Mouse (Mus musculus) MEL-GATA-1-ER (cell line): ENCODE results near the gene Alg14.
A peak's percentile ranks its signal among the peaks of the same experiment; 100 is the strongest.

Experiments
- DNase-seq: peaks from one replicate; pipeline ENCODE4 v3.0.0-alpha.2; 2012; ENCODE audit warnings: low read depth; ENCODE audit errors: extremely low read depth

Alg14 gene

DNA sequence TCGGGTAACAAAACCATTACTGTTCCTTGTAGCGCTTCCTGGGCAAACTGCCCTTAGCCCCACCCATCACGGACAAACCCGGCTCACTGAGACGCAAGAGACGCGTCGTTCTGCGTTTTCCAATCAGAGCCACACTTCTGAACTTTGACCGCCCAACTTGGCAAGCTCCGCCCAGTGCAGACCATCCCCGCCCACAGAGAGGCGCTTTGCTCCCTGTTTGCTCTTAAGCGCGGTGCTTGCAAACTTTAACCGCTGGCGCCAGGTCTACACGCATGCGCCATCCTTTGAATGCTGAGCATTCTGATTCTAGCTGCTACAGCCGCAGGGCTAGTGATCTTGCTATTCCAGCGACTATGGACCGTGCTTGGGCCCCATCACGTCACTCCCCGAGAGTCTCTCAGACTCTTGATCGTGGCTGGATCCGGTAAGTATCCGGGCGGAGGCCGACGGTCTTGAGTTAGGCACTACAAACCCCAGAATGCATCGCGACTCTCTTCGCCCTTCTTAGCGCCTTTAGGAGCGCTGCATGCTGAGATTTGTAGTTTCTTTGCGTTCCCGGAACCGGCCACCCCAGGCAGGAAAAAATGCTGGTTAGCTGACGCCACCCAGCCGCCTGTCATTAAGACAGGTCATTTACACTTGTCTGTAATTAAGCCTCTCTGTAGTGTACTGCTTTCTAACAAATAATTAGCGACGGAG is at the start of gene Alg14:
Gene Alg14 (plus strand): TSS at position 214 of the 699 bp plus-strand sequence.
- peak; percentile 100 for DNase-seq

DNA sequence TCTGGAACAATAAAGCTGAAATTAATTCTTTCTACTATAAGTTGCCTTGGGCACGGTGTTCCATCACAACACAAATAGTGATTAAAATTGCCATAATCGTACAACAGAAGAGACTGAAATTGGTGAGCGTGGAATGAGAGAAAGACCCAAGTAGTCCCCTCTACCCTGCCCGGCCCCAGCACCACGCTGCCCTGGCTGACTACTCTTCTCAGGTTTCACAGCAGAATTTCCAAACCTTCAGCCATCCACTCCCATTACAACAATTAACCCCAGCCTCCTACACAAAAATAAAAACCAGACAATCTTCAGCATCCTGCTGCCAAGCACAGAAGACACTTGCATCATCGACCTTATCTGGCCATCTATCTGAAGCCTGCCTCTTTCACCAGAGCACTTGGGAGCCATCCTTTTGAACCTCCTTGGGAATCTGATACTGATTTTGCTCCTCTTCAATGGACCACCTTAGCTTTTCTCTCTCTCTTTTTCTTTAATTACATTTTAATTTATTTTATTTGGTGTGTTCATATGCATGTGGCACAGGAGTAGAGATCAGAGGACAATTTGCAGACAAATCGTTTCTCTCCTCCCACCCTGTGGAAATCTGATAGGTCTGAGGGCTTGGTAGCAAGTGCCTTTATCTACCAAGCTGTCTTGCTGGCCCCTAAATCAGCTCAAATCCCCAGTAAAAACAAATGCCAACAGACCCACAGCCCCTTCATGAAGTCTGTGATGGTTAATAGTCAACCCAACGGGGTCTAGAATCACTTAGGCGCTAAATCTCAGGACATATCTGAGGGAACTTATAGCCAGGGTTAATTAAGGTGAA is 49.2 kb upstream of the Alg14 start:
- DNase-seq = no peak

DNA sequence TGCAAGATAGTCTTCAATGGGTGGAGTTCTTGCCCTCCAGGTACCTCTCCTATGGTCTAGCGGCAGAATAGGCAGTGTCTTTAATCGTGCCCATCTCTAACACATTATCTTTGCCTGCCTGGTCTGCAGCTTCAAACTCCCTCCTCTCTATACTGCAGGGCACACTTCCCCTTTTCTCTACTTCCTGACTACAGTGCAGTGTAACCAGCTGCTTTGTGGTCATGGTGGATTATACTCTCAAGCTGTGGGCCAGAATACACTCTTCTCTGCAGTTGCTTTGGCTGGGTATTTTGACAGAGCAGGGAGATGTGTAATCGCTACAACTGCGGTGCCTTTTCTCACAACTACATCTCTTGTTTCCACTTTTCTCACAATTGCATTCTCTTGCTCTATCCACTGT is 48.6 kb upstream of the Alg14 start:
- peak; percentile 100 for DNase-seq

DNA sequence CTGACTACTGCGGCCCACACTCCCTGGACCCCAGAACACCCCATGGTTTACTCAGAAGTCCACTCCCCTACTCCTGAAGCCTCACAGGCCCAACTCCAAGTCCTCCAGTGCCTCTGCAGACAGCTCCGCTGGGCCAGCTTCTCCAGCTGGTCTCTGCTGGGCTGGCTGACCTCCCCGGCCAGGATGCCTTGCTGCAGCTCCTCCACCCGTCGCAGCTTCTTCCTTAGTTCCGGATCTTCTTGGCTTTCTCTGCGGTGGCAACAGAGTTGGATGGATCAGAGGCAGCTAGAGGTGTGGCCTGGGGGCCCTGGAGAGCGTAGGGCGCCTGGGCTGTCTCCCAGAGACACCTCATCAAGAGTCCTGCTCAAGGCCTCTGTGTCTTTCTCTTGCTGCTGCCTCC is 41.5 kb upstream of the Alg14 start:
- DNase-seq = no peak

DNA sequence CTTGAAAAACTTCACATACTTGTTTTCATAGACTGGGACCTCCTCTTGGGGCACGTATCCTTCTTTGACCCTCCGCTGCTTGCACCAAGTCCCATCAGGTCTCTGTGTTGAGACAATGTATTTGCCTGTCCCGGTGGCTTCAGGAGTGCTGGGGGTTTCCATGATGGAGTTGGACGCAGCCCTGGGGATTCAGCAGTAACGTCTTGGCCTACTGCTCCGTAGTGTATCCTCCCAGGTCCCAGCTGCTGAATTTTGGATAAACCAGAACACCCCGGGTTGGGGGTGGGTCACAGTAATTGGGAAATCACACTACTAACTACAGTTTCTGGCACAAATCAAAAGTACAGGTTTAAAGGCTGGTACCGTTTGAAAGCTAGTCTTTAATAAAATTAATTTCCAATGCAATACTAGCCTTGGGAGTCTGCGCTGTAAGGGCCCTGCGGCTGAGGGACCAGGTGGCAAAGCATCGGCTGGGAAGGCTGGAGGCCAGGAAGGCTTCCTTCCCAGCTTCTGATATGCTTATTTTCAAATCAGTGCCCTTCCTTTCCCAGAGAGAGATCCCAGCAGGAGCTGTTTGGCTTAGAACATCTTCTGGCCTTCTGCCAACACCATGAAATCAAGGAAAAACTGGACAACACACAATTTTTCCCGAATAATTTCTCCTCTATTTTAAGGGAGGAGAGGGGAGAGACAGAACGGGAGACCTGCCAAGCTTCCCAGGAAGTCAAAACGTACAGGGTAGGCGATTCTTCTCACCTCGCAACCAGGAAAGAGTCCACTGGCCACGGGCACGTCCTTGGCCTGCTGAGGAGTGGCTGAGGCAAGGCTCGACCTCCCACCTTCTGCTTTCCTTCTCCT is 40.8 kb upstream of the Alg14 start:
- DNase-seq = no peak

DNA sequence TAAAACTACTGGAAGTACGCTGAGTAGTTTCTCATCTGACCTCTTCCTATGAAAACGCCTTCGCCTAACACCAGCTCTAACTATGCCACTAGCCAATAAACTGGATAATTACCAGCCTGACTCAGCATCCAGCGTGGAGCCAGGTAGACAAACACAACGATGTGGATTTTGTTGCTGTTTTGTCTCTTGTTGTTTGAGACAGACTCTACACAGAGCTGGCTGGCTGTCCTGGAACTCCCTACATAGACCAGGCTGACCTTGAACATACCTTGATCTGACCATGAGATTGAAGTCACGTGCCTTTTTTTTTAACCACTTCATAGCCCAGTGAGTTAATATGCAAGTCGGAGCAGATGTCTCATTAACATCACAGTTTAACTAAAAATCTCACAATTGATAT is 36.1 kb upstream of the Alg14 start:
- no peak for DNase-seq

DNA sequence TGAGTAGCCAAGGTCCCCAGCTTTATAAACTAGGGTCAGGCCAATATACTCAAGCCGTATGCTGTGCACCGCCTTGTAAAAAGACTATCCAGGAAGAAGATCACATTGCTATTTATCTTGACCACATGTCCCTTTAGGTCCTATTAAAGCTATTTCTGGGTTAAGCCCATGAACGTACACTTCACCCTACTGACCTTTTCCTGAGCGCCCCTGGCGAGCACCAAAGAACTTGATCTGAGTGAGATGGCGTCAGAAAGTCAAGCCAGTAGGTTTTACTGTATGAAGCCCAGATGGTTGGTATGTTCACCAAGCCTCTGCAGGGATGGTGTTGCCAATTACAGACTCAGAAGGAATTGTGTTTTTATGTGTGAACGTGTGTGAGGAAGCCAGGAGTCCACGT is 35.4 kb upstream of the Alg14 start:
- DNase-seq = no peak

DNA sequence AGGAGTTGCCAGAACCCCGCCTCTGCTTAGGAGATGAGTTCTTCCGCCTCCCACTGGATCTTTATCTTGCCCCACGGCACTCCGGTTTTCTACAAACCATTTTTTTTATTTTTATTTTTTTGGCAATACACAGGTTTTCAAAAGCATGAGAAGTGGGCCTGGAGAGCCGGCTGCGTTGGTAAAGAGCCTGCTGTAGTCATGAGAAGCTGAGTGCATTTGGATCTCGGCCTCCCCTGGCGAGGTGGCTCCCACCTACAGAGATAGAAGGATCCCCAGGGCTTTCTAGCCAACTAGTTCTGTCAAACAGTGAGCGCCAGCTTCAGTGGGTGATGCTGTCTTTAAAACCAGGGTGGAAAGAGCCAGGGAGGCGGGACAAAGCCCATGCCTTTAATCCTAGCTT is 34.2 kb upstream of the Alg14 start:
- no peak for DNase-seq

DNA sequence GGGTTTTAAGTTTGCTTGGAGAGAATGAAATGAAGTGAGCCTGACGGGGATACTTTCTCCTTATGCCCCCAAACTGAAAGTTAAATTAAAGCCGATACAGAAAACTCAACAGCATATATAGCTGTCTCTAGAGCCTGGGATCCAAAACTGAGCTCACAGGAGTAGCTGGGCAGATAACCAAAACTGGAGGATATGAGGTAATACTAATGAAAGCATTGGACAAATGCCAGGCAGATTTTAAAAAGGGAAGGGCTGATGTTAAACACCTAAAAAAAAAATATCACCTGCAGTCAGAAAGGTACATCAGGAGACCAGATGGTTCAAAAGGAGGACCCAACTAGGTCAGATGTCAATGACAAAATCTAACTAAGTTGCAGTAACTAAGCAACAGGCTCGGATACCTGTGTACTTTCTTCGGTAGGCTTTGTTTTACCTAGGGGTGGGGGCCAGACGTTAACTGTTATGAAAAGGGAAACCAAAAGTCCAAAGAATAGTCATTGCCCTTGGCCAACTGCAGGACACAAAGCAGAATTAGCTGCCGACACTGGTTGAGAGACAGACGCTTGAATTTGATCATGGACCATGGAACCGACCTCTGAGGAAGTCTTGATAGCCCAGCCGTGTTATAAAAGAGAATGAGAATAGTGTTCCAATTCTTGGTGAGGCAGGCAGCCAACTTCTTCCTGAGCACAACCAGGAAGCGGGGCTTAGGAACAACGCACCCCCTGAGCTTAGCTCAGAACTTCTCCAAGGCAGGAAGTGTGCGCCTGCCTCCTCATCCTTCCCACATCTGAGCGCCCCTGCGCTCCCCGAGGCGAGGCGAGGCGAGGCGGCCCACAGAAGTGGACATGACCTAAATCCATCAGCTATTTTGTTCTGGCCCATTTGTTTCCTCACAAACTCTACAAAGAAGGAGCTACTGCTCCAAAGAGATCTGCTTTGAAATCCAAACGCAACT is 32.8 kb upstream of the Alg14 start:
- no peak for DNase-seq

DNA sequence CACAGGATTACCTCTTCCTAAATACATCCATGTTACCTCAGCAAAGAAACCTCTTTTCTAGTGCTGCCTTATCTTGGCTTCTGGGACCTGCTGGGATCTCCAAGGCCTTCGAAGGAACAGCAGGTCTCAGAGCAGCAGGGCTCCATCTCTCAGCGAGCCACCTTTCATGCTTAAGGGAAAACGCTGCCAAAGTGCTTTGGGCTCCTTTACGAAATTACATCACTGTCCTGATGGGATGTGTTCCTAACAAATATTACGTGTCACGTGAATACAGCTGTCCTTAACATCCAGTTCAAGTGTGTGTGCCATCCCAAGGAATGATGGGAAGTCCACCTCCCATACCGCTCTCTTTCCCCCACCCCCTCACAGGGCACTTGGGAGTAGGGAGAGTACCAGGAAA is 31.5 kb upstream of the Alg14 start:
- no peak for DNase-seq

DNA sequence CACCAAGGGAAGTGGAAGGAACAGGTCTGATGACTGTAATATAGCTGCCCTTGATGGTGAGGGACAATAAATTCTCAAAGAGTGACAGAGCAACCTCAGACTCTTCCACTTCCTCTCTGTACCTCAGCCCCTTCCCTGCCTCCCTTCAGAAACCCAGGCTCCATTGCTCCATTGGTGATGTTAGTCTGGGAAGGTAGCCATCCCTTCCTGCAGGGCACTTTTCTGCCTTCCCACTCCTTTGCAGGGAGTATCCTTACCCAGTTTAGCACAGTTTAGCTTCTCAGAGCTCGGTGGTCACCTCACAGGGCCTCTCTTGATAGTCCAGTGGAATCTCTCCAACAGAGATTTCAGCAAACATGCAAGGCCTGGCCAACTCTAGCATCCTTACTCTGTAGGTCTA is 30.7 kb upstream of the Alg14 start:
- no peak for DNase-seq

DNA sequence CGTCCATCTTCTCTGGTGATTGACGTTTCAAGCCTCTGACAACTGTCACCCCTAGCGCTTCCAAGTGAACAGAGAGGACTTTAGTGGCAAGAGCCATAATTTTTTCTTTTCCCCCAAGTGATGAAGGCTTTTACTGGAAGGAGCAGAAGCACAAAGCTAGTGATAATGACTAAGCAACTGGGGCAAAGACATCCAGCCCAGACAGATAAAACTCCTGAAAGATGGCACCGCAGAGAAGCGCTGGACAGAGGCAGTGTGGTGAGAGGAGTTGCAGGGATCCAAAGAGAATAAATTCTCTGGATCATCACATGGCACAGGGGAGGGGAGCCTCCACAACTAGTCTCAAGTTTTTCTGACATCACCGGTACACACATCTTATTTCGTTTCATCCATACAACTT is 30.3 kb upstream of the Alg14 start:
- peak; percentile 55 for DNase-seq

DNA sequence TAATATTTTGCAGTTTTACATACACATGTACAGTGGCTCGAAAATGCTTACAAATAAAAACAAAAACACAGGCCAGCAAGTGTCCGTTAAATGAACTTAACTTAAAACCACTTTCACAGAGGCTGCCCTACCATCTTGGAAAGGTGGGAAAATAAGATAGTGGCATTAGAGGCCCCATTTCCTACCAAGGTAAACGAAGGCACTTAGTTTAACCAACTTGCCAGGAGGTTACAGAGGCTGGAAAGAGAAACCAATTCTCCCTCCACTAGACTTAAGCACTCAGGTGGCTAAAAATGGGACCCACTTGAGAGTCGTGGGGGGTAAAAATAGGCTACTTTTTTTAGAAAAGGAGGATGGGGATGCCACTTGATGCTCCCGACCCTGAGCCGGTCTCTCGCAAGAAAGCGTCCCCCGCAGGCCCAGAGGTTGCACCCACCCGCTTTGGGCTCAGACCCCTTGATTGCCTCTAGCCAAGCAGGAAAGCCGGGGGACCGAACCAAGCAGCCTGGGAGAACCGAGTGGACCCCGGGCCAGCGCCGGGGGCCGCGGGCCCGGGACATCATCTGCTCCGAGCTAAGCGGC is 29.5 kb upstream of the Alg14 start:
- DNase-seq = no peak

DNA sequence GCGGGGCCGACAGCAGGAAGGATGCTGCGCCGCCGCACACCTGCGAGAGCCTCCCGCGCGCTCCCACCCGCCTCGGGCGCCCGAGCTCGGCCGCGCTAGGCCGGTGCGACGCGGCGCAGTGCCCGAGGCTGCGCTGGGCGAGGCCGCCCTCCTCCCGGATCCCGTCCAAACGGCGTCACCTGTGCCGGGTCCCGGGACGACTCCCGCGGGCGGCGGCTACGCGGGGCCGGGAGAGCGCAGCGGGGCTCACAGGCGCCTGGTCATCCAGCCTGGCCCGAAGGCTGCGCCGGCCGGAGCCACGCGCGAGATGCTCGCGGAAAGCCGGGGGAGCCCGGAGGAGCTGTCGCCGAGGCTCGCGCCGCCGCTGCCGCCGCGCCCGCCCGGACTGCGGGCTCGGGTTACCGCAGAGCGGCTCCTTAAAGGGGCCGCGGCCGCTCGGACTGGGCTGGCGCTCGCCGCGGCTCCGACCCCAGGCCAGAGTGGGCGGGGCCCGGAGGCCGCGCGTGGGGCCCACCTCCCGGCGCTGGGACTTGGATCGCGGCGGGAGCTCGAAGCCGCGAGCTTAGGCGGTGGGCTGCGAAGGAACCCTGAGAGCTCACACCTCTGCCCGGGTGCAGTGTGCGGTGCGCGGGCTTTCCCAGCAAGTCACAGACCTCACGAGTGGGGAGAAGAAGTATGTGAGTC is 28.9 kb upstream of the Alg14 start:
- no peak for DNase-seq

DNA sequence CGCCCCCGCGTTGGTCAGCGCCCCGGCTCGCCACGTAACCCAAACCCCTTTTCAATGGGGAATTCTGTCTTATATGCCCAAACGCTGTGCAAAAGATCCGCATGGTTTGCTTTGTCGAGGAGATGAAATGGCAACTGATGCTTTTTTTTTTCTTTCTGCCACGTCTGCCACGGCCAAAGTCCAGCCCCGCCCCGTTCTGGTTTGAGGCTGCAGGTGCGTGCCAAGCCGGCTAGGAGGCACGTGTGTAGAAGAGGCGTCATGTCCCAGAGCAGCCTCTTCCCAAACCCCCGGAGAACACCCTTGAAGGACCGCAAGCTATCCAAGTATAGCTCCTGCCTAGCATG is 28.4 kb upstream of the Alg14 start:
- DNase-seq = peak; percentile 57

DNA sequence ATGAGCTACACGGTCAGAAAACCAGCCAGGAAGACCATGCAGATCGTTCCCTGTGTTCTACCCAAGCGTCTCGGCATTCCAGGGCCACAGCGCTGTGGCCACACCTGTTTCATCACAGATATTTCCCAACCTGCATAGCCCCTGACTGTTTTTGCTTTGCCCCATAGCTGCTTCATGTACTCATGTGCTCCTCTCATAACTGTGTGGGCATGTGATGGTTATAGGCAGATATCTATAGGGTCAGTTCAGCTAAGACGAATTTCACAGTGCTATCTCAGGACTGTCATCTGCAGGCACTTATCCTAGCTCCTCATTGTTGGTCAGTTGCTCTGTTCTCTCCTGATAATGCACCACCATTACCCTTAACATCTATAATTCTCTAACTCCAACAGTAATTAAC is 27.3 kb upstream of the Alg14 start:
- peak; percentile 62 for DNase-seq

DNA sequence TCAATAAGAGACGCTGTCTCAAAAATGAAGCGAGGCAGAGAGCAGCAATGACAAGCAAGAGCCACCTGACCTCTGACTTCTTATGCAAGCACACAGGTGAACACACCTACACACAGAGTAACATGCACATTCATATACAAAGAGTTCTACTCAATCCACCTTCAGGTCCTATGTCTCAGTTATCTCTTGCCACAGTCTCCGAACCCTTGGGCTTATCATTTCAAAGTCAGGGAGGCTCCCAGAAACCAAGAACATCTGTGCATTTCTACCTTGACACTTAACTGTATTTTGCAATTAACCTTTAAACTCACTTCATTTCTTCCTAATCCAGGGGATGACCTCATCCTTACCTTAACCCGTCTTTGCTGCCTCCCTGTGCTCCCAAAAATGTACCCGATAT is 24.3 kb upstream of the Alg14 start:
- no peak for DNase-seq

DNA sequence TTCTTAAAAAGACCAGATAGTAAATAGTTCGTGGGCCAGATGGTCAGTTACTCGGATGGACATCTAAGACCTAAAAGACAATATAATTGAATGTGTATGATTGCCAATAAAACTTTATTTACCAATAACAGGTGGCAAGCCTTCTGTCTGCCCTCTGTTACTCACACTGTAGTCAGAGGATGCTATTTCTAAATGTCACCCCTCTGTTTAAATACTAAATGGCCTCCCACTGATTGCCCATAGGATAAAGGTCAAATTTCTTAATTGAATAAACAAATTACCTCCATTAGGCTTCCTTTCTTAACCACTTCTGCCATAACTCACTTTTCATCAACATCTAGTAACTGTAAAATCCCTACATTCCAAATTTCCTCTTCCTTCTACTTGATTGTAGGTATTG is 19.0 kb upstream of the Alg14 start:
- no peak for DNase-seq

DNA sequence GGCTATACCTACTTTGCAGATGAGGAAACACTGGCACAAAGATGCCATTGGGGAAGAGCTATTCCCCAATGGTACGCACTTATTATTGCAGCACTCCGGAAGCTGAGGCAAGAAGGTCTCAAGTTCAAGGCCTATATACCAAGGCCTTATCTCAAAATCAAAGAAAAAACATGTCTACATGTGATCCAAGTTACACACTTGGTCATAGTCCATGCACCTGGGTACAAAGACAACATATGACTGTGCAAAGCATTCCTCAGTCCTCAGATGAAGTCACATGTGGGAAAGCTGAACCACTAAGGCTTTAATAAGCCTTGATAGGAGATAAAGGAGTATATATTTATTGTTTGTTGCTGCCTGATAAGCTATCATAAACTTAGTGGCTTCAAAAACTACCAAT is 17.6 kb upstream of the Alg14 start:
- no peak for DNase-seq

DNA sequence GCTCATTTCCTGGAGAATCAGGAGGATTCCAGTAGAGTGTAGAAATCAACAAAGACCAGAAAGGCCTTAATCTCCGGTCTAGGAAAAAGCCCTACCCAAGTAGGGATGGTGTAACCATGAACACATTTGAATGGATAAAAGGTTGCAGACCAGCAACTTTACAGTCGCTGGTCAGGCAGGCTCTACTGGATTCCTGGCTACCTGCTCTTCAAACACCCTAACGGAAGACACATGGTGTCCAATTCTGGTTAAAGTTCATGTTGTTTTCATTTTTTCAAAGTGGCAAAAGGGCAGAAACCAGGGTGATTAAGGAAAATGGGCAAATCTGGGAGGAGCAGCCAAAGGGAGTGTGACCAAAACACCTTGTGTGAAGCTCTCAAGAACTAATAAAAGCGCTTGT is 14.6 kb upstream of the Alg14 start:
- DNase-seq = no peak
